Mouse (Mus musculus) adrenal gland, postnatal 36 days (tissue): ENCODE results near the gene Cep85l. TPM values are rescaled to one million over a fixed set of nuclear protein-coding genes. Genes with fewer than 3 reads are reported as not detected.

Source experiments
- DNase-seq, 2 experiments: peaks; one replicate each; pipeline ENCODE4 v3.0.0; 2021; ENCODE audit warnings: mixed read lengths in 1 of 2
- long read RNA-seq, 2 experiments: library from polyadenylated mRNA; stranded (forward); transcript quantifications; one replicate each; pipeline ENCODE4 v2.0.0; 2021; ENCODE audit warnings: borderline sequencing depth in 2 of 2
- total RNA-seq, 2 experiments: library from RNA; stranded (reverse); gene quantifications; 2 replicates each; pipeline ENCODE4 v1.2.3; 2021

The Cep85l gene
- total RNA-seq = 10 to 100 TPM; 11.7 to 14.6 TPM
- long read RNA-seq, experiment 1, partial matches to known transcripts = 3 of 4 reads
- long read RNA-seq, experiment 1, other reads (novel, unspliced or antisense) = 1 of 4 reads
- long read RNA-seq, experiment 2, partial matches to known transcripts = 0 of 1 reads
- long read RNA-seq, experiment 2, other reads (novel, unspliced or antisense) = 1 of 1 reads

DNA sequence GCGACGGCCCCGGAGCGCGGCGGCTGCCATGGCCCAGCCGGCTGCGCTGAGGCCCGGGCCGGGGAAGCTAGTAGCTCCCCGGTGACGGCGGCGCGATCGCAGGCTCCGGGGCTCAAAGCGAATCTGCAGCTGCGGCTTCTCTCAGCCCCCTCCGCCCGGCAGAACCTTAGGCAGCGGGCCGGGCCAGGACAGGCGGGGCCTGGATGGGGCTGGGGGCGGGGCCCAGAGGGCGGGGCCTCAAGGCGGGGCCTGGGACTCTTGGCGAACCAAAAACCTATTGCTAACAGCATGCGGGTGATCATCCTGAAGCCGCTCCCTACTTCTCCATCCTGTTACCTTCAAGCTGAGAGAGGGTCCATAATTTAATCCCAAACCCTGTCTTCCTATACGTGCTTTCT is at the start of gene Cep85l:
Gene Cep85l (minus strand): TSS at position 239 of the 398 bp plus-strand sequence.
- DNase-seq = peak; percentile 92 to 95

DNA sequence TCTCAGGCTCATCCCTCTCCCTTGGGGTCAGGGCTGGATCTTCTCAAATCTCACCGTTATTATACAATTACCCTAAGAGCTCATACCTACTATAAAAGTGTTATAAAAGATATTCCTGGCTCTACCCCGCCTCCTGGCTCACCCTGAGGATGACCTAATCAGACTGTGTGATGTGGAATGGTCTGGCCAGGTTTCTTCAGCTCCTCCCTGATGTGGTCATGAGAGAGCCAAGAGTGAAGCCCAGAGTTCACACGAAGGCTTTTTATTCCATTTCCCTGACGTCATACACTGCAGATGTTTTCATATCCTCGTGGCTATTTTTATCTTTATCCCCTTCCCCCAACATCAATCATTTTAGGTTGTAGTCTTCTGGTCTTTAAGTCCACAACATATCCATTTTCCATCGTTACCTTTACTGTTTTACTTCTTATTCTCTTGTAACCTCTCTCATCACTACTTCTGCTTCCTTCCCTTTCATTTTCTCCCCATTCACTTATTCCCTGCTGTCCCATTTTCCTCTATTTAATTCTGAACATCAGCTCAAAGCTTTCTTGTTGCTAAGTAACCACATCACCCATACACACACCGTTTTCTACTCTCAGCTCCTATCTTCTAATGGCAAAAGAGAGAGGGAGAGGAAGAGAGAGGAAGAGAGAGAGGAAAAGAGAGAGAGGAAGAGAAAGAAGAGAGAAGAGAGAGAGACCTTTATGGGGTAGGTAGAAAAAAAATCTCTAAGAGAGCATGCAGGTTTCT is 49.1 kb upstream of the Cep85l start:
- DNase-seq = peak in 1 of 2 experiments; percentile 7

DNA sequence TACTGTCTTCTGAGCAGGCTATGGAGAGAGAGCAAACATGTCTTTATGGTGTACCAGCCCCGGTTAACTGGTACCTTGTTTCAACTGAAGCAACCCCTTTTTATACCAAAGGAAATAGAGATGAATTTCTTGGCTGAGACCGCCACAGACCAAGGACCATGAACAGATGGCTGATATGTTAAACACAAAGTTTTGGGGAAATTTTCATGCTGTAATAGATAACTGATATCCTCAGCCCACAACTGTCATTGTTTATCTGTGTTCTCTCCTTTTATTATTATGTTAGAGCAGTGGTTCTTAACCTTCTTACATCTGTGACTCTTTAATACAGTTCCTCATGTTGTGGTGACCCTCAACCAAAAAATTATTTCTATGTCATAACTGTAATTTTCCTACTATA is 46.8 kb upstream of the Cep85l start:
- DNase-seq = no peak

DNA sequence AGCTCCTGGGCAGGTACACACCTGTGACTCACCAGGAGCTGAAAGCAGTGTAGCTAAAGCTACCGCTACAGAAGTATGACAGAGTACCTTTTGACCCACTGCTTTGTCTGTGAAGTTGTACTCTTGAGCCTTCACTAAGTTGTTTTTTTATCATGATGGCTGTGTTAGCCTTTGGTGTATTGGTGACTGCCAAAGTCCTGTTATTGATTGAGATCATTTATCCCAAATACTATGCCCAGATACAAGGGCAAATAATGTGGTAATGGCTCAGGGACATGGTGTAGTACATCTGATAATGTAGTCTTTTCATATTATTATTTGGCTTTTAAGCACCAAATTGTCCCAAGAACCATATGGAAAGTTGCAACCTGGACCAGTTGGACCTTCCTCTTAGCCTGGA is 43.3 kb upstream of the Cep85l start:
- DNase-seq = no peak

DNA sequence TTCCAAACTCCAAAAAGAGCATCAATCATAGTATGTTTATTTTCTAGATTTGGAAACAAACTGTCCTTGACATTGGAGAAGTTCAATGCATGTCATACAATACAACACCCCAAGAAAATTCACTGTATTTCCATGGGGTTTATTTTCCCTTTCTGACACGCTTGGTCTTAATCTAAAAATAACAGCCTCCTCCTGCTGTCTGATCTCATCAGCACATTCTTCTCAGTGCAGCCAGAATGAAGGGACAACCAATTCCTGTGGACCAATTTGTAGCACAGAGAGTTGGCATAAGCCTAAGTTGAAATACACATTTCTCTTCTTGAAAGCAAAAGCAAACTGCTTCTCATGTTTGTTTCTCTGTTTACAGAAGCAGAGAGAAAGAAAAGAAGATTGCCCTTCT is 42.5 kb upstream of the Cep85l start:
- DNase-seq = no peak

DNA sequence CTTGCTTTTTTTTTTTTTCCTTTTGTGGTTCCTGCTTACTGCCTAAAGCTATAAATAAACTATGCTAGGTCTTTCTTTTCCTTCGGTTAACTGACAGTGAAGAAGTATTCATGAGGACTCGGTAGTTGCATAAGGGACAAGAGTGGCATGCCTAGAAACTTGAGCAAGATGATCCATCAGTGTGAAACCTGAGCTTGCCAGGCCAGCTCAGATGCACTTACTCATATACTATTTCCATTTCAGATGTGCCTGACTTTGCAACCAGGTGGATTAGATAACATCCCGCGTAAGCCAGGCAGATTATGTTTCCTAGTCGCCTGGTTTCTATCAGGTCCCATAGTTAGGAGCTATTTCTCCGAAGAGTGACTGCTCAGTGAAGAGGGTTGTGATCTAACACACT is 41.9 kb upstream of the Cep85l start:
- no peak for DNase-seq

DNA sequence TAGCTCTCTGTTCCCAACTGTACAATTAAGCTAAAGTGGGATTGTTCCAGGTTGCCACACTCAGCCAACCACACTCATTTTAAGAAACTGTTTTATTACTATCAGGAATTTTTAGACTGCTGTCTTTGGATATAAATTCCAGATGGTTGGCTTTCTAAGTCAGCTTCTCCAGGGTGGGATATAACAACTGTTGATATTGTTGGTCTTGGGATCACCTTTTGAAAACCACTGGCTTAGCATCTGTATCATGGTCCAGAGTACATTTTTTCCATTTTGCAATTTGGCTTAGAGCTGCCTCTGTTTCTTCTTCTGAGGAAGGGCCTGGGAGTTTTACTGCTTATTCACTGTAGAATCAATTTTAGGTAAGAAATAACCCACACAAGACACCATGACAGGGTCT is 40.3 kb upstream of the Cep85l start:
- DNase-seq = no peak

DNA sequence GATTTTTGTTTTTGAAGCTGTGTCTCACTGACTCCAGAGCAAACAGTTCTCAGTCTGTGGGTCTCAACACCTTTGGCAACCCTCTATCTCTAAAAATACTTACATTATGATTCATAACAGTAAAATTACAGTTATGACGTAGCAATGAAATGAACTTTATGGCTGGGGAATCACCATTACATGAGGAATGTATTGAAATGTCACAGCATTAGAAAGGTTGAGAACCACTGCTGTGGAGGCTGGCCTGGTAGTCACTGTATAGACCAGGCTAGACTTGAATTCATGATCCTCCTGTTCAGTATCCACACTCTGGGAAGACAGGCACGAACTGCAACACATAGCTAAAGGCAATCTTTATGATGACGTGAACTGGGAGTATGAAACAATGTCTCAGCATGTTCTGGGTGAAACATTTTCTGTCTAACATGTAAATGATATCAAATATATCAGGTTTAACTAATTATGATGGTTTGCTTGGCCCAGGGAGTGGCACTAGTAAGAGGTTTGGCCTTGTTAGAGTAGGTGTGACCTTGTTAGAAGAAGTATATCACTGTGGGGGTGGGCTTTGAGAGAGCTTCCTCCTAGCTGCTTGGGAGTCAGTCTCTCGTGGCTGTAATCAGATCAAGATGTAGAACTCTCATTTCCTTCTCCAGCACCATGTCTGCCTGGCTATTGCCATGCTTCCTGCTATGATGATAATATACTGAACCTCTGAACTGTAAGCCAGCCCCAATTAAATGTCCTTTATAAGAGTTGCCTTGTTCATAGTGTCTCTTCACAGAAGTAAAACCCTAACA is 39.6 kb upstream of the Cep85l start:
- DNase-seq = no peak

DNA sequence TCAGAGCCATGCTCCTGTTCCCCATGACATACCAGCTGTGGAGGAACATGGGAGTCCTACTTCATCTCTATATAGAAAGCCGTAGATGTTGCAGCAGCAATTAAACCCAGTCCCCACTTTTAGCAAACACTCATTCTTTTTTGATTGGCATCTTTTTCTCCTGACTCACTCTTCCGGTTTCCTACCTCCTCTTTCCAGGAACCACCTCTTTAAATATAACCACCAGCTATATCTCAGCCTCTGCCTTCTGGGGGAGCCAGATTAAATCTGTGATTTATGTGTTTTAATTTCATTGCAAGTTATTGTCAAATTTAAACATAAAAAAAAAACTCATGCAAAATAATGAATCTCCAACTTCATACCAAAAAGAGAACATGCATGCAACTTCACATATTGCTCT is 37.3 kb upstream of the Cep85l start:
- DNase-seq = no peak

DNA sequence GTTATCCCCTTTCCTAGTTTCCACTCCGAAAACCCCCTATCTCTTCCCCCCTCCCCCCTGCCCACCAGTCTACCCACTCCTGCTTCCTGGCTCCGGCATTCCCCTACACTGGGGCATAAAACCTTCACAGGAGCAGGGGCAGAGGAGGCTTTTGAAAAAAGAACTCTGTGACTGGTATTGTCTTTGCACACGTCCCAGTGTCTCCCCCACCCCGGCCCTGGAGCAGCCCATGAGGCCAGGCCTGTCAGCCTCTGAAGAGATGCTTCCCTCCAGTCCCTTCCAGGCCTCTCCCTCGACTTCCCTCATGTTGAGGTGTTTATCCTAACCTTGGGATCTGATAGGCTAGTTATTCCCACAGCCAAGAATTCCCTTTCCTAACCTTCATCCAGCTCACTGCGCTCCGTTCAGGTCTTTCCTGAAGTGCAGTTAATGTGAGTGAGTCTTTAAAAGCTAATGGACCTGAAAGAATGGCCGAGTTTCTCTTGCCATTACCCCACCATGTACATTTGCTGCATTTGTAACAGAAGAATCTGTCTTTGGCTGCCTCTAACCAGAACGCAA is 36.5 kb upstream of the Cep85l start:
- DNase-seq = no peak

DNA sequence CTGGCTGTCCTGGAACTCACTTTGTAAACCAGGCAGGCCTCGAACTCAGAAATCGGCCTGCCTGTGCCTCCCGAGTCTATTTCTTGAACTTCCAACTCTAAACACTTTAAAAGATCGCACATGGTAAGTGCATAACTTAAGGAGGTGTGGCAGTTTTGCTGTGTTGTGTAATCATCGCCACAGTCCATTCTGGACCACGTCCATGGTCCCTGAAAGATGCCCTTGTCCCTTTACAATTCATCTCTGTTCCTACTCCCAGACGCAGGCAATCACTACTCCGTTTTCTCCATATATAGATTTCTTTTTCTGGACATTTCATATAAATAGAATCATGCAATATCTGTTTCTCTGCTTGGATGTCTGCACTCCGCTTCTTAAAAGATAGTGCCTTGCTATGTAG is 35.5 kb upstream of the Cep85l start:
- no peak for DNase-seq

DNA sequence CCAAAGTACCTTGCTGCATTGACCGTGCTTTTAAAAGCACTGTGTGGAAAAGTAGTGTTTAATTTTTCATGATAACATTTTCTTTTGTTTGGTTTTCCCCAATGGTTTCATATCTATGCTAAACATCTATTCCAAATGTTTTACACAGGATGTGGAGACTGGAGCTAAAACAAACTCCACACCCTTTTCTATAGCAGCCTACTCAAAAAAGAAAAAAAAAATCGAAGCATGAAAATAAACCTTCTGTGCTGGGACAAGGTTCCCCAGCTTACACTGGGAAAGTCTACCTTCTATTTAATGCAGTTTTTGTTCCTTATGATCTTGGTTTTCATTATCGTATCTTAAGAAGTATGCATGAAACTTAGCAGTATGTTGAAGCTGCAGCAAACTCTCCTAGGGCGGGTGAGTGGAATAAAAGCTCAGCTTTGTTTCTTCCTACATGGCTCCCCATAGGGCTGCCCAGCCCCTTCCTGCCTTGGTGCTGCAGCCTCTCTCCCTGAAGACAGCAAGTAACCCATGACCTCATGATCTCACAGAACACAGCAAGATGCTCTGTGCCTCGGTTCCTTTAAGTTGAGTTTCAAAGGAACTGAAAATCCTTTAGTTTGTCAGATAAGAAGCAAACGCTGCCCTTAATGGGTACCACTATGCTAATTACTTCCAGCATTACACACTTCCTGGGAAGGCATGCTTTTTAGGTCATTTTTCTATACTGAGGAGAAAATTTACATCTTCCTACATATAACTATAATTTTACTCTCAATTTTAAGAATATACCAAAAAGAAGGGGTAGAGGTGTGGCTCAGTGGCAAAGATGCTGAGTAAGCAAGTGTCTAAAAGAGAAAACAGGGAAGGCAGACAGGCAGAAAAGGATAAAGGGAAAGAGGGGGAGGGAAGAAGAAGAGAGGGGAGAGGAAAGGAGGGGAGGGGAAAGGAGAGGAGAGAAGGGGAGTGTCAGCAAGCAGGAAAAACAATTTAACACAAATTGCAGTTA is 34.6 kb upstream of the Cep85l start:
- DNase-seq = no peak

DNA sequence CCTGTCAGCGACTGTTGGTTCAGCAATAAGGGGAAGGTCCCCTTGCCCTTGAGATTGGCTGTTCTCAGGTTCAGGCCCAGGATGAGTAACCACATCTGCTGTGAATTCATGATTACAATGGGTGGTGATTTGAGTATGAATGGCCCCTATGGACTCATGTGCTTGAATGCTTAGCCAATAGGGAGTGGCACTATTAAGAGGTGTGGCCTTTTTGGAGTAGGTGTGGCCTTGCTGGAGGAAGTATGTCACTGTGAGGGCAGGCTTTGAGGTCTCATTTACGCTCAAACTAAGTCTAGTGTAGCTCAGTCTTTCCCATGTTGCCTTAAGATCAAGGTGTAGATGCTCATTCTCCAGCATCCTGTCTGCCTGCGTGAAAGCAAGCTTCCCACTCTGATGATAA is 33.2 kb upstream of the Cep85l start:
- no peak for DNase-seq

DNA sequence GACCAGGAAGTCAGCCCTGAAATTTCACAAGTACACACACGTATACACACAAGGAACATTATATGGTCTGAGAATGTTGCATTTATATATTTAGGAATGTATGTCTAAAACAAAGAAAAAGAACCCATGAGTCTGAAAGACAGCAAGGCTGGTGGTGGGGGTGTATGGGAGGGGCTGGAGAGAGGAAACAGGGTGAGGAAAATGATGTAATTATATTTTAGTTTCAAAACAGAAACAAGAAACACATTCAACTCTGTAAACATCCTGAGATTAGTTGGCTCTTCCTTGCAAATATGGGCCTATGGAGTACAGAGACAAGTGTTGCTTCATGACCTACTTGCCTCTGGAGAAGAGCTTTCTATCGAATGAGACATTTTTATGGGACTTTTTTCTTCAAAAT is 32.4 kb upstream of the Cep85l start:
- DNase-seq = no peak

DNA sequence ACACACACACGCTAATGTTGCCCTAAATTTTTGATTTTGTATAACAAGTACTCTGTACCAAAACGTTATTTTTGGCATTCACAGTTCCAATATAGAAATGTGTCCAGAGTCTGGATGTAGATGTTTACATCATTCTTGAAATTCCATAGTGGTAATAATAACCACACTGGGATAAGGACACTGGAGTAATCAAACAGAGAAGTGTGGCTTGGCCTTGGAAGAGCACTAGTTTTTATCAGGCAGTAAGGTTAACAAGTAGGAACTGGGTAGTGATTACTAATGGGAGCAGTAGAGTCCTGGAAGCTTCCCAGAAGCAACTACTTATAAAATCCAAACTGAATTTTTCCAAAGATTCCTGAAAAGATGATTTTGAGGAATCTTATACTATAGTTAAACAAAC is 31.1 kb upstream of the Cep85l start:
- DNase-seq = no peak

DNA sequence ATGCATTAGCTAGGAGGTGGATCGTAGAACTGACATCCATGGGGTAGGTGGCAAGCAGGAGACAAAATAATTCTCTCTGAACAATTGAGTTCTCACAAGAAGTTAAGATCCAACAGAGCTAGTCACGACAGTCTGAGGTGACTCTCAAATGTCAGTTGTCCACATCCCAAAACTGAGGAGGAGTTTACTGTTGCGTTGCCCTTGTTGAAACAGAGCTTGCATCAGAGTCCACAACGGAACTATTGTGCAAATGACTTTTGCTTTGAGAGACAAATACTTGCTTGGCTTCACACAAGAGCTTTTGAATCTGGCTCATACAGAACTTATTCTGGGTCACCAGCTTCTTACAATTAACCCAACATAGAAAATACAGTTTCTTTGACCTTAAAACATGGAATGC is 27.7 kb upstream of the Cep85l start:
- peak in 1 of 2 experiments; percentile 20 for DNase-seq

DNA sequence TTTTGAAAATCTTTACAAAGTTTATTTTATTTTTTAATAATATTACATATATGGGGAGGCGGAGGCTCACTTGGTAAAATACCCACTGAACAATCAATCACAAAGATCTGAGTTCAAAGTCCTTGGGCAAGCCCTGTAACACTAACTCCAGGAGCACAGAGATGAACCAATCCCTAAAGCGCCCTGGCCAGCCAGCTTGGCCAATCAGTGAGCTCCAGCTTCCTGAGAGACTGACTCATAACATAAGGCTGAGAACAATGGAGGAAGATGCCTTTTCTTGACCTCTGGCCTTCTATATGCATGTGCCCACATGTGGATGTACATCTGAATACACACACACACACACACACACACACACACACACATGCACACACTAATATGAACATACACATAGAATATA is 27.1 kb upstream of the Cep85l start:
- DNase-seq = no peak

DNA sequence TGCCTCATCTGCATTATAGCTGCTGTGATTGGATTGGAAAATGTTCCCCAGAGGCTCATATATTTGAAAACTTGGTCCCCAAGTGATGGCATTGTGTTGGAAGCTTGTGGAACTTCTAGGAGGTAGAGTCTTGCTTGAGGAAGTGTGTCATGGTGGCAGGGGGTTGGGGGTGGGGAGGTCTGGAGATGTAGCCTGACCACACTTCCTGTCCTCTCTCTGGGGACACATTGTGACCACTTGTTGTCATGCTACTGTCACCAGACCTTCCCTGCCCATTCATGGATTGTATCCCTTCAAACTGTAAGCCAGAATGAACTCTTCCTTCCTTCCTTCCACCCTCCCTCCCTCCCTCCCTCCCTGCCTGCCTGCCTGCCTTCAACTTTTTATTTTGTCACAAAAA is 22.5 kb upstream of the Cep85l start:
- DNase-seq = no peak

DNA sequence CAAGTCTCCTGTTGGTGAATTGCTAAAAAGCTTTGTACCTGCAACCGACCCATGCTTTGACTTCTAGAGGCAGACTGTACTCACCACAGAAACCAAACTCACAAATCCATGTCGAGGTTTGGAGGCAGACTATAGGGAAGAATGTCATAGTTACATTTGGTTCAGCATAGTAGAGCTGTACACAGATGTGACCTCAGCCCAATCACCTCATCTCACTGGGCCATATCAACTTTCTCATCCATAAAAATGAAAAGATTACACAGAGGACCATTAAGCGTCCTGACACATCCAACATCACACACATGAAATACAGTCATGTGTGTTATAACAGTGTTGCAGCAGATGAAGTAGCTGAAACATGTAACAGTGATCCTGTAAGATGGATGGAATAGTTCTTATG is 19.3 kb upstream of the Cep85l start:
- DNase-seq = no peak

DNA sequence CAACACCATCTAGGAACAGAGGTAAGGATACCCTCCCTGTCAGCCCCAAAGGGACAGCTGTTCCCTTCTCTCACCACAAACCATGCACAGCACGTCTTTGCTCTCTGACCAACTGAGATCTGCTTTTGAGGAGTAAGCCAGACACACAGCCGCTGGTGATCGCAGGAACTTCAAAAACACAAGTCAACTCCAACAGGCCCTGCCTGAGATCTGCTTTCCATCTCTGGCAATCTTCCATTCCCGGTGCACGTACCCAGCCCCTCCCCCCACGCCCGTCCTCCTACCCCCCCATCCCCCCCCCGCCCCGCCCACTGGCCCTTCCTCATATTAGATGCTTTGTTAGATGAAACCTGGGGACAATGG is 18.8 kb upstream of the Cep85l start:
- peak in 1 of 2 experiments; percentile 19 for DNase-seq

DNA sequence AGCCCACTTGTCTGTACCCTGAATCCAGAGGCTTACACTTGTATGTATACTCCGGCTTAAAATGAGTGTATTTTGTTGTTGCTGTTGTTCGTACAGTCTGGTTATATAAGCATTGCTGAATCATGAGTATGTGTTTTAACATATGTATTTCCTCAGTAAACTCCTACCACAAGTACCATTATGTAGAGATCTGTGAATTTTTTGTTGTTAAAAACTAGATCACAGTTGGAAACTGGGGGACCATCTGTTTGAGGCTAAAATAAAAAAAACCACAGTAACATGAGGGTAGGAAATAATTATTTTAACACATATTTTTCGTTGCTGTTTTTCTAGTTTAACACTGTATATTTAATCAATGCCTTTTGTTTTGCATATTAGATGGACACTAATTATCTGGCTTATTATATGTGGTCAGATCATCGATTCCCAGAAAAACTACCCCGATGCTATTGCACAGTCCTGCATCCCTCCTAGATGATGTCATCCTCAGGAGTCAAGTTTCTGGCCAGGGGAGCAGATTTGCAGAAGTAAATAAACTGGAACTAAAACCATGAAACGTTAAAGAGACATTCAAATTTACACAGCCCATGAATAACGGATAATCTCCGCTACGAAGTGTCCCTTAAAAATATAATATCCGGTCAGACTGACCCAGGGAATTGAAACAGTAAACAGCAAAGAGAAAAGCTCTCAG is 18.2 kb upstream of the Cep85l start:
- DNase-seq = no peak
